ENCODE assay signal across 18 mouse cellular contexts in the genomic region with DNA sequence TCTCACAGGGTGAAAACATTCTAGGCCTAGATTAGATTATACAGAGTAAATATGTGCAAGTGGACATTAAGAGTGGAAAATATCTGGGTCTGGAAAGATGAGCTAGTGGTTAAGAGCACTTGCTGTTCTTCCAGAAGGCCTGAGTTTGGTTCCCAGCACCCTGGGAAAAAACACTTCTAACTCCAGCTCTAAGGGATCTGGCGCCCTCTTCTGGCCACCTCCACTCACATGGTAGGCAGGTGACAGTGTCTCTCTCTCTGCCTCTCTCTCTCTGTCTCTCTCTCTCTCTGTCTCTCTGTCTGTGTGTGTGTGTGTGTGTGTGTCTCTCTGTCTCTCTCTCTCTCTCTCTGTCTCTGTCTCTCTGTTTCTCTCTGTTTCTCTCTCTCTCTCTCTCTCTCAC. TPM values are rescaled to one million over a fixed set of nuclear protein-coding genes. Genes with fewer than 3 reads are reported as not detected.
DNase-seq lines count a peak whose midpoint lies in the region; ATAC-seq and TF ChIP-seq lines count a peak whose summit lies in the region.
"Had no signal": no experiment of that assay in that cellular context is flagged by ENCODE, and none has a peak within 500 bp of the region (broad histone marks: within the 10 kb centered on the region; RNA-seq: fewer than 3 reads in every experiment).

No protein-coding gene starts in this region.

- no peak for TF ChIP-seq EP300 in MEL (IDR thresholded peaks at IDR 0.05; ENCODE audit: low read depth in 1 of 2, low read length in 2 of 2)
- TF ChIP-seq EP300 in stomach, postnatal 0 days (optimal IDR thresholded peaks at IDR 0.05), result no peak

- H3K9me3 ChIP-seq in MEL (replicated peaks; ENCODE audit: insufficient read depth, low read length), result no peaks in the 10 kb centered on the region
- H3K9me3 ChIP-seq in stomach, postnatal 0 days (ENCODE audit: control insufficient read depth, low read length), result no peaks in the 10 kb centered on the region
- H3K9me3 ChIP-seq: limb, embryonic 12.5 days; neural tube, embryonic 13.5 days had no signal

- TF ChIP-seq CTCF in layer of hippocampus, adult 2 months (conservative IDR thresholded peaks at IDR 0.05), result peak; percentile 22; the same call in 1 of the 2 replicates
- peak in 2 of 3 experiments; percentile 49 to 64; a peak in 4 of 6 replicates for TF ChIP-seq CTCF in MEL (IDR thresholded peaks at IDR 0.05 in 2 of 3, conservative IDR thresholded peaks at IDR 0.05 in 1 of 3; ENCODE audit: control insufficient read depth in 1 of 3, insufficient read depth in 1 of 3, low read depth in 2 of 3, low read length in 3 of 3, poor library complexity in 1 of 3, severe bottlenecking in 1 of 3)
- TF ChIP-seq CTCF in stomach, postnatal 0 days (IDR thresholded peaks at IDR 0.05; ENCODE audit: low read depth), result peak; percentile 35

- no peak for DNase-seq in layer of hippocampus, adult 2 months (ENCODE audit: low spot score in 2 of 2)
- DNase-seq in layer of hippocampus, postnatal 10 days (ENCODE audit: low spot score in 2 of 2), result no peak
- DNase-seq in thymus, postnatal 25 days, result peak; percentile 12
- no peak for DNase-seq in thymus, postnatal 0 days (ENCODE audit: low spot score)
- peak; percentile 50 for DNase-seq in MEL (ENCODE audit: low read depth, low spot score)
- no peak for DNase-seq in stomach, postnatal 0 days (ENCODE audit: low spot score)
- no peak for DNase-seq in embryo, embryonic 9.5 days (ENCODE audit: extremely low spot score)
- no peak for DNase-seq in embryo, embryonic 10 days (ENCODE audit: low spot score)
- DNase-seq: adrenal gland, adult 2 months; cerebellum, postnatal 36 days; forebrain, postnatal 0 days; gastrocnemius, postnatal 36 days had no signal

- H3K79me2 ChIP-seq in MEL (ENCODE audit: control insufficient read depth, insufficient read depth, low read length, poor library complexity), result no peaks in the 10 kb centered on the region

- H3K36me3 ChIP-seq in MEL (ENCODE audit: control insufficient read depth in 1 of 2, insufficient read depth in 2 of 2, low read length in 2 of 2), result no peaks in the 10 kb centered on the region
- no peaks in the 10 kb centered on the region for H3K36me3 ChIP-seq in stomach, postnatal 0 days (ENCODE audit: control insufficient read depth, insufficient read depth, low read length)
- H3K36me3 ChIP-seq: limb, embryonic 12.5 days; neural tube, embryonic 13.5 days had no signal

- no peak for ATAC-seq in stomach, postnatal 0 days (ENCODE audit: low FRiP score, low TSS enrichment)
- ATAC-seq: forebrain, postnatal 0 days; midbrain, embryonic 16.5 days; Patski had no signal

- H3K4me3 ChIP-seq in layer of hippocampus, adult 2 months, result no peak overlapping the region
- H3K4me3 ChIP-seq in MEL (ENCODE audit: control insufficient read depth in 1 of 2, insufficient read depth in 1 of 2, low read depth in 2 of 2, low read length in 2 of 2), result no peak overlapping the region
- no peak overlapping the region for H3K4me3 ChIP-seq in stomach, postnatal 0 days (ENCODE audit: low read depth, low read length)
- H3K4me3 ChIP-seq: limb, embryonic 12.5 days; neural tube, embryonic 13.5 days had no signal

- H3K27ac ChIP-seq in layer of hippocampus, adult 2 months, result no peak overlapping the region
- no peak overlapping the region for H3K27ac ChIP-seq in MEL (ENCODE audit: control insufficient read depth, low read depth, low read length)
- no peak overlapping the region for H3K27ac ChIP-seq in stomach, postnatal 0 days (replicated peaks)
- H3K27ac ChIP-seq: hindbrain, embryonic 14.5 days; limb, embryonic 12.5 days; neural tube, embryonic 13.5 days had no signal

- TF ChIP-seq POLR2A in MEL (IDR thresholded peaks at IDR 0.05; ENCODE audit: control insufficient read depth in 1 of 2, insufficient read depth in 1 of 2, low read depth in 1 of 2, low read length in 2 of 2, poor library complexity in 1 of 2), result no peak

- H3K27me3 ChIP-seq in MEL (ENCODE audit: control insufficient read depth in 1 of 2, insufficient read depth in 2 of 2, low read length in 2 of 2), result peaks cover 7 to 11% of the 10 kb centered on the region in 2 experiments
- H3K27me3 ChIP-seq in stomach, postnatal 0 days (ENCODE audit: control insufficient read depth, insufficient read depth, low read length), result no peaks in the 10 kb centered on the region
- H3K27me3 ChIP-seq: Patski had no signal

- no peak overlapping the region for H3K4me2 ChIP-seq in stomach, postnatal 0 days (replicated peaks; ENCODE audit: low read depth)
- H3K4me2 ChIP-seq: hindbrain, embryonic 14.5 days; limb, embryonic 12.5 days; neural tube, embryonic 13.5 days had no signal

- peak; percentile 30 for TF ChIP-seq RAD21 in MEL (IDR thresholded peaks at IDR 0.05; ENCODE audit: low read depth, low read length)

- no peak overlapping the region for H3K9ac ChIP-seq in MEL (ENCODE audit: control insufficient read depth, low read depth, low read length, poor library complexity, severe bottlenecking)
- no peak overlapping the region for H3K9ac ChIP-seq in stomach, postnatal 0 days (ENCODE audit: low read length)
- H3K9ac ChIP-seq: forebrain, postnatal 0 days; hindbrain, embryonic 14.5 days; limb, embryonic 12.5 days; neural tube, embryonic 13.5 days had no signal

- 56% methylated on average over 1 of the region's 1 CpGs for WGBS in stomach, postnatal 0 days

- H3K4me1 ChIP-seq in MEL (ENCODE audit: control insufficient read depth in 1 of 2, insufficient read depth in 2 of 2, low read length in 2 of 2), result no peaks in the 10 kb centered on the region
- H3K4me1 ChIP-seq in stomach, postnatal 0 days (replicated peaks; ENCODE audit: control insufficient read depth, insufficient read depth), result no peaks in the 10 kb centered on the region

TF ChIP-seq in MEL, 35 proteins besides CTCF, POLR2A, EP300 and RAD21:
- peak; percentile 34 for TF ChIP-seq SMC3 (IDR thresholded peaks at IDR 0.05; ENCODE audit: low read depth, low read length)
- no peak for TF ChIP-seq KAT2A (conservative IDR thresholded peaks at IDR 0.05; ENCODE audit: low read depth, low read length)

RNA-seq across cellular contexts. Expression of gene Zbtb46, which starts 6.0 kb away (rescaled TPM):
- 1 to 10 TPM; 5.8 to 8.3 TPM for total RNA-seq in layer of hippocampus, adult 2 months (2021)
- total RNA-seq in layer of hippocampus, postnatal 10 days (2021), result 10 to 100 TPM; 14.7 to 17.5 TPM
- polyA plus RNA-seq in thymus, postnatal 0 days (2015; fragmentation: Nextera tagmentation; extraction: Ambion mirVana), result 2.4 and 2.8 TPM in 2 replicates
- 0.10 and 0.23 TPM in 2 replicates for total RNA-seq in MEL (2012; rRNA removed)
- under 1 TPM in 1 of 2 experiments, not detected in 1; 0.64 TPM for polyA plus RNA-seq in MEL (2012; ENCODE audit: insufficient read depth in 1 of 2, insufficient read length in 2 of 2, low read depth in 1 of 2, low replicate concordance in 2 of 2, missing spikeins in 1 of 2)
- polyA plus RNA-seq in stomach, postnatal 0 days (2015; fragmentation: Nextera tagmentation; extraction: Ambion mirVana), result 2.4 TPM in 2 replicates

RNA-seq across cellular contexts. Expression of gene Abhd16b, which starts 39.7 kb away (rescaled TPM):
- not detected for total RNA-seq in layer of hippocampus, adult 2 months (2021)
- total RNA-seq in layer of hippocampus, postnatal 10 days (2021), result not detected
- polyA plus RNA-seq in thymus, postnatal 0 days (2015; fragmentation: Nextera tagmentation; extraction: Ambion mirVana), result 0.14 TPM in 1 of 2 replicates, not detected in the other
- not detected in 2 replicates for total RNA-seq in MEL (2012; rRNA removed)
- under 1 TPM in 1 of 2 experiments, not detected in 1; 0.08 TPM for polyA plus RNA-seq in MEL (2012; ENCODE audit: insufficient read depth in 1 of 2, insufficient read length in 2 of 2, low read depth in 1 of 2, low replicate concordance in 2 of 2, missing spikeins in 1 of 2)
- 0.08 and 0.15 TPM in 2 replicates for polyA plus RNA-seq in stomach, postnatal 0 days (2015; fragmentation: Nextera tagmentation; extraction: Ambion mirVana)
- total RNA-seq: adrenal gland, adult 2 months; forebrain, postnatal 0 days; gastrocnemius, postnatal 36 days; layer of hippocampus, postnatal 14 days had no signal
- polyA plus RNA-seq: adrenal gland, adult 2 months; forebrain, postnatal 0 days; hindbrain, embryonic 14.5 days; limb, embryonic 12.5 days; midbrain, embryonic 16.5 days had no signal

RNA-seq across cellular contexts. Expression of gene Tpd52l2, which starts 43.7 kb away (rescaled TPM):
- total RNA-seq in layer of hippocampus, adult 2 months (2021), result 10 to 100 TPM; 74.7 to 75.2 TPM
- 10 to 100 TPM; 75.7 to 87.8 TPM for total RNA-seq in layer of hippocampus, postnatal 10 days (2021)
- polyA plus RNA-seq in thymus, postnatal 0 days (2015; fragmentation: Nextera tagmentation; extraction: Ambion mirVana), result 118 and 124 TPM in 2 replicates
- total RNA-seq in MEL (2012; rRNA removed), result 88.2 and 99.5 TPM in 2 replicates
- polyA plus RNA-seq in MEL (2012; ENCODE audit: insufficient read depth in 1 of 2, insufficient read length in 2 of 2, low read depth in 1 of 2, low replicate concordance in 2 of 2, missing spikeins in 1 of 2), result 100 to 1,000 TPM in 1 of 2 experiments, not detected in 1; 119 TPM
- 98.0 and 104 TPM in 2 replicates for polyA plus RNA-seq in stomach, postnatal 0 days (2015; fragmentation: Nextera tagmentation; extraction: Ambion mirVana)

Comparison
In these comparisons a context has a peak if more than half of its experiments do, and no peak if none do; other contexts are left out.
1. DNase-seq: peak in thymus, postnatal 25 days (single experiment) and MEL (single experiment); none in layer of hippocampus, adult 2 months (0 of 2), layer of hippocampus, postnatal 10 days (0 of 2), thymus, postnatal 0 days (single experiment), stomach, postnatal 0 days (single experiment), embryo, embryonic 9.5 days (single experiment) and embryo, embryonic 10 days (single experiment).
2. Peak in every context shown above with its lines, with median percentiles within 50 percentile points of each other: CTCF ChIP-seq.